Comparison of ENCODE assay signal across 38 mouse cellular contexts in the genomic region with DNA sequence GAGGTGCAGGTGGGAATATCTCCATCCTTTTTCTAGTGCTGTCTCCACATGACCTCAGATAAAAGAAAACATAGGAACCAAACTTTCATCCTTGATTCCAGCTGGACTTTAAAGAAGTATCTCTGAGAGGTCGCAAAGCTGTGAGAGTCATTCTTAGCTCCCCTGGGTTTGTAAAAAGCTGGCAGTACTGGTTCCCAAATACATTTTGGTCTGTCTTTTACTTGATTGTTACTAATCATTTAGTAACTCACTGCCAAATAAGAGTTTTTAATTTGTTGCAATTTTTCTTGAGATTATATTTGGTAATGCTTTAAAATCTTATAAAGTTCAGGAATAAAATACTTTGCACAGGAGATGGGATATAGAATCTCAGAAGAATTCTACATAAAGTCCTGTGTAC. TPM values are rescaled to one million over a fixed set of nuclear protein-coding genes. Genes with fewer than 3 reads are reported as not detected.
"Had no signal": no experiment of that assay in that cellular context is flagged by ENCODE, and none has a peak within 500 bp of the region (broad histone marks: within the 10 kb centered on the region; RNA-seq: fewer than 3 reads in every experiment).

A gene (minus strand): TSS at position 101 of the 400 bp plus-strand sequence.

- H3K36me3 ChIP-seq: embryonic facial prominence, embryonic 10.5 days; embryonic facial prominence, embryonic 12.5 days; embryonic facial prominence, embryonic 13.5 days; embryonic facial prominence, embryonic 15.5 days; forebrain, embryonic 10.5 days; forebrain, embryonic 12.5 days; forebrain, embryonic 15.5 days; heart, embryonic 10.5 days had no signal

- H3K27ac ChIP-seq: embryonic facial prominence, embryonic 10.5 days; embryonic facial prominence, embryonic 12.5 days; embryonic facial prominence, embryonic 13.5 days; embryonic facial prominence, embryonic 15.5 days; forebrain, embryonic 10.5 days; forebrain, embryonic 12.5 days; forebrain, embryonic 13.5 days; forebrain, embryonic 15.5 days; gastrocnemius, adult 2 months; heart, embryonic 10.5 days had no signal

- H3K4me1 ChIP-seq: embryonic facial prominence, embryonic 10.5 days; embryonic facial prominence, embryonic 12.5 days; embryonic facial prominence, embryonic 13.5 days; embryonic facial prominence, embryonic 15.5 days; forebrain, embryonic 10.5 days; forebrain, embryonic 12.5 days; forebrain, embryonic 13.5 days; forebrain, embryonic 15.5 days; heart, embryonic 10.5 days had no signal

- H3K9ac ChIP-seq: embryonic facial prominence, embryonic 12.5 days; embryonic facial prominence, embryonic 13.5 days; embryonic facial prominence, embryonic 15.5 days; forebrain, embryonic 12.5 days; forebrain, embryonic 13.5 days; forebrain, embryonic 15.5 days; forebrain, postnatal 0 days had no signal

- DNase-seq: cerebellum, adult 9-10 months; cerebellum, adult 9-11 months; cerebellum, postnatal 10 days; cerebellum, postnatal 14 days; cerebellum, postnatal 25 days; cerebellum, postnatal 36 days; embryo, embryonic 11 days; forebrain, postnatal 0 days; gastrocnemius, adult 2 months; gastrocnemius, postnatal 10 days; gastrocnemius, postnatal 14 days; gastrocnemius, postnatal 25 days; gastrocnemius, postnatal 36 days; heart, adult 11 months; heart, adult 18-20 months had no signal

- H3K27me3 ChIP-seq: embryonic facial prominence, embryonic 12.5 days; embryonic facial prominence, embryonic 13.5 days; embryonic facial prominence, embryonic 15.5 days; forebrain, embryonic 12.5 days; forebrain, embryonic 13.5 days; forebrain, embryonic 15.5 days had no signal

- H3K4me3 ChIP-seq: embryonic facial prominence, embryonic 10.5 days; embryonic facial prominence, embryonic 12.5 days; embryonic facial prominence, embryonic 13.5 days; embryonic facial prominence, embryonic 15.5 days; erythroblast, embryonic 14.5 days; forebrain, embryonic 10.5 days; forebrain, embryonic 12.5 days; forebrain, embryonic 13.5 days; forebrain, embryonic 15.5 days; gastrocnemius, adult 2 months; heart, embryonic 10.5 days had no signal

RNA-seq across cellular contexts. Expression of the gene that starts here (rescaled TPM):
- total RNA-seq: common myeloid progenitor, adult 5-6 weeks; forebrain, postnatal 0 days; gastrocnemius, adult 18-20 months; gastrocnemius, adult 2 months; gastrocnemius, adult 8-10 months; gastrocnemius, postnatal 10 days; gastrocnemius, postnatal 14 days; gastrocnemius, postnatal 25 days; gastrocnemius, postnatal 36 days; gastrocnemius, postnatal 4 days; granulocyte monocyte progenitor cell, adult 5-6 weeks; heart, adult 18-20 months; heart, adult 8-10 months had no signal
- polyA plus RNA-seq: cortical plate, adult 2 months; embryonic facial prominence, embryonic 10.5 days; embryonic facial prominence, embryonic 11.5 days; embryonic facial prominence, embryonic 12.5 days; embryonic facial prominence, embryonic 13.5 days; embryonic facial prominence, embryonic 15.5 days; erythroblast, embryonic 14.5 days; forebrain, embryonic 10.5 days; forebrain, embryonic 11.5 days; forebrain, embryonic 12.5 days; forebrain, embryonic 13.5 days; forebrain, embryonic 14.5 days; forebrain, embryonic 15.5 days; forebrain, embryonic 16.5 days; forebrain, postnatal 0 days; frontal cortex, adult 2 months; gonadal fat pad, adult 2 months; heart, embryonic 10.5 days had no signal
